Mouse (Mus musculus): ENCODE results near the gene Coq10b.
"Not testable (repeated sequence)": the region's sequence is repeated elsewhere in the genome, so short reads cannot be mapped to it uniquely, and the experiment has no call there.

The Coq10b gene

GRCm38 (mm10) chr1:55052355-55052953 is at the start of gene Coq10b:
TSS of gene Coq10b (plus strand) at chr1:55052770.
- DNase-seq, result peak; percentile 99

GRCm38 (mm10) chr1:55008313-55008712 is 44.3 kb upstream of the Coq10b start:
- not testable (repeated sequence) for DNase-seq

- no peak for DNase-seq
Observed at GRCm38 (mm10) chr1:55012513-55012912, 40.1 kb upstream of the Coq10b start.

DNA sequence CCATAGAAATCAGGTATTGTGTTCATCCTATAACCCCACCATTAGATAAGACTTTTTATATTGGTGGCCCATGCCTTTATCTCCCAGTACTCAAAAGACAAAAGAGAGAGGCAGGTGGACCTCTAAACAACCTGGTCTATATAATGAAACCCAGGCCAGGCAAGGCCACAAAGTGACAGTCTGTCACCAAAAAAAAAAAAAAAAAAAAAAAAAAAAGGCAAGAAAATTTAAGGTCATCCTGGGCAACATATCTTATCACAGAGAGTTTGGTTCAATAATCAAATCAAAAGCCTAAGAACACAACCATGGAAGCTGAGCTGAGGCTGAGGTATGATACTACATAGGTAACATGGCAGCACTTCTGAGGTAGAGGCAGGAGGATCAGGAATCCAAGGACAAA is 30.7 kb upstream of the Coq10b start:
- DNase-seq, result no peak

- DNase-seq, result peak; percentile 29
Observed at GRCm38 (mm10) chr1:55025656-55026430, 26.7 kb upstream of the Coq10b start.

GRCm38 (mm10) chr1:55026444-55027252 is 25.9 kb upstream of the Coq10b start:
- no peak for DNase-seq

DNA sequence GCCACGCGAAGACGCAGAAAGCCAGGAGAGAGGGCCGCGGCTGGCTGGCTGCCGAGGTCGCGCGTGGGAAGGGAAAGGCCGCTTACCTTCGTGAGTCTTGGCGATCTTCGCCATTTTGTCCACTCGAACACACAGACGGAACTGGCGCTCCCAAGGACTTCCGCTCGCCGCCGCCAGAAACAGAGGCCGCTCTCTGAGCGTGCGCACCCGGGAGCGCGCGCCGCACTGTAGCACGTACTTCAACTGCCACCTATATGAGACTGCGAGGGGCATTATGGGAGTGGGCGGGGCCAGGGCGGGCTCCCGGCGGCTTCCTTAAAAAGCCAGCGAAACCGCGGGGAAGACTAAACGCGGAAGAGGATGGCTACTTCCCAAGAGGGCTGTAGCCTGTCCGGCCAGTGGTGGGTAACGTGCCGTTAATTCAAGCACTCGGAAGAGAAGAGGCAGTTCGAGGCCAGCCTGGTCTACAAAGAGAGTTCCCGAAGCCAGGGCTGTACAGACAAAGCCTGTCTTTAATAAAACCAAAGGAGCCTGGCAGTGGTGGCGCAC is 25.2 kb upstream of the Coq10b start, which contains the start of gene Sf3b1:
Gene Sf3b1, minus strand, starts transcription at position 229 of the 549 bp plus-strand sequence.
- peak; percentile 97 for DNase-seq

- DNase-seq, result no peak
Observed at GRCm38 (mm10) chr1:55027966-55028365, 24.6 kb upstream of the Coq10b start.

GRCm38 (mm10) chr1:55028512-55029249 is 23.9 kb upstream of the Coq10b start:
- DNase-seq, result peak; percentile 49

DNA sequence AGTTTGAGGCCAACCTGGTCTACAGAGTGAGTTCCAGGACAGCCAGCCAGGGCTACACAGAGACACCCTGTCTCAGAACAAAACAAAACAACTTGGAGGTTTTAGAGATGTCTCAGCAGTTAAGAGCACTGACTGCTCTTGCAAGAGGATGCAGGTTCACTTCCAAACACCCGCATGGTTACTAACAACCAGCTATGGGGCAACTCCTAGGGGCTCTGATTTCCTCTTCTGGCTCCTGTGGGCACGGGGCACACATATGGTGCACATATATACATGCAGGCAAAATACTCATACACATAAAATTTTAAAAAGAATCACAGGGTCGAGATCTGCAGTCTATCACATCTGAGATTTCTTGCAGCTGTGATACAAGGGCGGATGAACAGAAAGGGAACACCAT is 23.1 kb upstream of the Coq10b start:
- DNase-seq, result no peak

GRCm38 (mm10) chr1:55031026-55031779 is 21.4 kb upstream of the Coq10b start:
- DNase-seq, result no peak

- no peak for DNase-seq
Observed at GRCm38 (mm10) chr1:55039944-55040343, 12.6 kb upstream of the Coq10b start.

DNA sequence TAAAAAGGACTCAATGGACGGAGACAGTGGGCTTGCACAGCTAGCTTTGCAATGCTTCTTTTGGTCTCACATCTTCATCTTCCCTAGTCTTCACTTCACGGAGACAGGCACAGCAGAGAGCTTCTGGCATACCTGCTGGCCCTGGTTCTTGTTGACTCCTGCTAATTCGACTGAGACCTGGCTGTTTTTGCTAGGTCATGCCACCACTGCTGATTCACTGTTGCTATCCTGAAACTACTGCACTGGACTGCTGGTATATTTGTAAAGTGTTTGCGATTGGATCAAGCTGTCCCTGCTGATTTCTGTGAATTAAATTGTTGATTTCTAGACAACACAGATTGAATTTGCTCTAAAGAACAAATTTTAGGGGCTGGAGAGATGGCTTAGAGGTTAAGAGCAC is 10.9 kb upstream of the Coq10b start:
- no peak for DNase-seq

GRCm38 (mm10) chr1:55042246-55042645 is 10.3 kb upstream of the Coq10b start:
- DNase-seq, result no peak

- no peak for DNase-seq
Observed at GRCm38 (mm10) chr1:55043164-55043563, 9.4 kb upstream of the Coq10b start.

- no peak for DNase-seq
Observed at GRCm38 (mm10) chr1:55048841-55049587, 3.6 kb upstream of the Coq10b start.

DNA sequence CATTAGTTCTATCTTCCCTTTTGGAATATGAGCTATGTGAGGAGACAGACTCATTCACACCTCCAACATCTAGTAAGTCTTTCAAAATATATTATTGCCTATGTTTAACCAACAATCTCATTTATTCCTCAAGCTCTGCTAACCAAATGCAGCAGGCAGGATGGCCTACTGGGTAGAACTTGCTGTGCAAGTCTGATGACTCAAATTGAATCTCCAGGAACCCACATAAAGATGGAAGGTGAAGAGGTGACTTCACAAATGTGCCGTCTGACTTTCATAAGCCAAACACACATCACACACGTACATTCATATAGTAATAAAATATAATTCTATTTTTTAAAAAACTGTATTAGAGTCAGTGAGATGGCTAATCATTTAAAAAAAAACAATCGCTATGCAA is 899 bp upstream of the Coq10b start:
- no peak for DNase-seq

DNA sequence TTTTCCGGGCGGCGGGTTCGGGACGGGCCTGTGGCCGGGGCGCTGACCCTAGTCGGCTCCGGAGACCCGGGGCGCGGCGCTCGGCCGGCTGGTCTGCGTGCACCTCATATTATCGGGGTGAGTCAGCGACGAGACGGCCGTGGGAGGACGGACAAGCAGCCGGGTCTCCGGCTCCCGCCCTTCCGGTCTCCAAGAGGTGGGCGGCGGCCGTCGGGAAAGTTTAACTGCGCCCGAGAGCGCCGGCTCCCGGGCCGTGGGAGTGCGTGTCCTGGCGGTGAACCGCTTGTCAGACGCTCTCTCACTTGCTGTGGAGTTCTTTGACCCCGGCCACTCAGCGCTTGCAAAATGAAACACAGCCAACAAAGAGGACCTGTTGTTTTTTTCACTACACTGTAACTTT is 435 bp downstream of the Coq10b start:
- no peak for DNase-seq

- no peak for DNase-seq
Observed at GRCm38 (mm10) chr1:55053596-55053995, 1.0 kb downstream of the Coq10b start.

DNA sequence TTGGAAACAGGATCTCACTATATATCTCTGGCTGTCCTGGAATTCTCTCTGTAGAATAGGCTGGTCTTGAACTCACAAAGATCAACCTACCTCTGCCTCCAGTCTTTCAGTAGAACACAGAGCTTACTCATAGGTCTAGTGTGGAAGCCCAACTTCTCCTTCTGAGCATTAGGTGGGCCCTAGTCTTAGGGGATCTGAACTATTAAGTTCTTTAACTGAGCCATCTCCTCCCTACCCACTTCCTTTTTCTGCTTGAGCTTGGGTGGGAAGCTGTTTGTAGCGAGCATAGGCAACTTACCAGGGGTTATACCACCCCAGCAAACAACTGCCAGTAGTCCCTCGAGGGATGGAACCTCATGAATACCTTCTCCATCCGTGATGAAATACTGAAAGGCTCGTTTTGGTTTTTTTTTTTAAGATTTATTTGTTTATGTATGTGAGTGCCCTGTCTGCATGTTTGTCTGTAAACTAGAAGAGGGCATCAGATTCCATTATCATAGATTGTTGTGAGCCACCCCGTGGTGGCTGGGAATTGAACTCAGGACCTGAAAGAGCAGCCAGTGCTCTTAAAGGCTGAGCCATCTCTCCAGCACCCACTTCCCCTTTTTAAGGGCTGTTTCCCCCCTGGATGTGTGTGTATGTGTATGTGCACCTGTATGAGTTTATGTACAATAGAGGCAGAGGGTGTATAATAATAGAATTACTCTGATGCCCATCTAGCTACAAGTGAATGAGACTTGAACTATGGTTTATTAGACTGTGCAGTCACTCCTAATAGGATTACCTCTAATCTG is 2.9 kb downstream of the Coq10b start:
- no peak for DNase-seq
